Mouse (Mus musculus) brain, embryonic 14.5 days (tissue): ENCODE data around the gene Eml4.

Source experiments
- CTCF ChIP-seq: fragments of 200-500 bp; IDR thresholded peaks from 2 replicates; pipeline ENCODE4 v1.5.1; 2012; ENCODE audit warnings: inconsistent platforms, mild to moderate bottlenecking, moderate library complexity, borderline replicate concordance; ENCODE audit not compliant: insufficient read depth, insufficient read length; ENCODE audit errors: extremely low read depth
- POLR2A ChIP-seq: fragments of 200-500 bp; IDR thresholded peaks from 2 replicates; pipeline ENCODE4 v1.6.1; 2012; ENCODE audit warnings: mild to moderate bottlenecking, inconsistent platforms, borderline replicate concordance; ENCODE audit not compliant: poor library complexity, insufficient read depth, insufficient read length, severe bottlenecking; ENCODE audit errors: extremely low read depth

- no peak for TF ChIP-seq POLR2A
- TF ChIP-seq CTCF = no peak
Observed at GRCm38 (mm10) chr17:83352456-83352855, 1.7 kb downstream of the Eml4 start.
